Mouse (Mus musculus): ENCODE measurements around the gene Rbfox1.

Gene Rbfox1

GRCm38 (mm10) chr16:6348581-6349241 is 463.6 kb downstream of the Rbfox1 start:
- in situ Hi-C loops (cut with MboI; ENCODE audit: low sequenced_read_pairs): no loop called here

GRCm38 (mm10) chr16:6349381-6349780 is 464.2 kb downstream of the Rbfox1 start:
- in situ Hi-C loops (cut with MboI; ENCODE audit: low sequenced_read_pairs): no loop called here

- in situ Hi-C loops (cut with MboI; ENCODE audit: low sequenced_read_pairs): no loop called here
Measured at GRCm38 (mm10) chr16:6350256-6350655, 465.1 kb downstream of the Rbfox1 start.

GRCm38 (mm10) chr16:6353191-6353590 is 468.0 kb downstream of the Rbfox1 start:
- in situ Hi-C loops (cut with MboI; ENCODE audit: low sequenced_read_pairs): no loop called here

- in situ Hi-C loops (cut with MboI; ENCODE audit: low sequenced_read_pairs): no loop called here
Measured at GRCm38 (mm10) chr16:6356931-6357330, 471.8 kb downstream of the Rbfox1 start.

GRCm38 (mm10) chr16:6365793-6366192 is 480.6 kb downstream of the Rbfox1 start:
- in situ Hi-C loops (cut with MboI; ENCODE audit: low sequenced_read_pairs): no loop called here

GRCm38 (mm10) chr16:6366649-6367048 is 481.5 kb downstream of the Rbfox1 start:
- in situ Hi-C loops (cut with MboI; ENCODE audit: low sequenced_read_pairs): no loop called here

GRCm38 (mm10) chr16:6380924-6381323 is 495.8 kb downstream of the Rbfox1 start:
- in situ Hi-C loops (cut with MboI; ENCODE audit: low sequenced_read_pairs): no loop called here

- in situ Hi-C loops (cut with MboI; ENCODE audit: low sequenced_read_pairs): no loop called here
Measured at GRCm38 (mm10) chr16:6381572-6381971, 496.4 kb downstream of the Rbfox1 start.

- in situ Hi-C loops (cut with MboI; ENCODE audit: low sequenced_read_pairs): no loop called here
Measured at GRCm38 (mm10) chr16:6382712-6383111, 497.6 kb downstream of the Rbfox1 start.

- in situ Hi-C loops (cut with MboI; ENCODE audit: low sequenced_read_pairs): no loop called here
Measured at GRCm38 (mm10) chr16:6390278-6390930, 505.2 kb downstream of the Rbfox1 start.

GRCm38 (mm10) chr16:6396676-6397409 is 511.7 kb downstream of the Rbfox1 start:
- in situ Hi-C loops (cut with MboI; ENCODE audit: low sequenced_read_pairs): no loop called here

- in situ Hi-C loops (cut with MboI; ENCODE audit: low sequenced_read_pairs): no loop called here
Measured at GRCm38 (mm10) chr16:6397635-6398034, 512.5 kb downstream of the Rbfox1 start.

GRCm38 (mm10) chr16:6402816-6403215 is 517.7 kb downstream of the Rbfox1 start:
- in situ Hi-C loops (cut with MboI; ENCODE audit: low sequenced_read_pairs): no loop called here

- in situ Hi-C loops (cut with MboI; ENCODE audit: low sequenced_read_pairs): no loop called here
Measured at GRCm38 (mm10) chr16:6414846-6415245, 529.7 kb downstream of the Rbfox1 start.

- in situ Hi-C loops (cut with MboI; ENCODE audit: low sequenced_read_pairs): no loop called here
Measured at GRCm38 (mm10) chr16:6421623-6422145, 536.5 kb downstream of the Rbfox1 start.

- in situ Hi-C loops (cut with MboI; ENCODE audit: low sequenced_read_pairs): no loop called here
Measured at GRCm38 (mm10) chr16:6423878-6424409, 538.8 kb downstream of the Rbfox1 start.

- in situ Hi-C loops (cut with MboI; ENCODE audit: low sequenced_read_pairs): no loop called here
Measured at GRCm38 (mm10) chr16:6424738-6425137, 539.6 kb downstream of the Rbfox1 start.

GRCm38 (mm10) chr16:6427292-6428281 is 542.4 kb downstream of the Rbfox1 start:
- in situ Hi-C loops (cut with MboI; ENCODE audit: low sequenced_read_pairs): no loop called here

- in situ Hi-C loops (cut with MboI; ENCODE audit: low sequenced_read_pairs): no loop called here
Measured at GRCm38 (mm10) chr16:6430981-6431380, 545.8 kb downstream of the Rbfox1 start.

Data from CH12F3 (cell line).